Comparison of ENCODE assay signal across 8 mouse cellular contexts in the genomic region with DNA sequence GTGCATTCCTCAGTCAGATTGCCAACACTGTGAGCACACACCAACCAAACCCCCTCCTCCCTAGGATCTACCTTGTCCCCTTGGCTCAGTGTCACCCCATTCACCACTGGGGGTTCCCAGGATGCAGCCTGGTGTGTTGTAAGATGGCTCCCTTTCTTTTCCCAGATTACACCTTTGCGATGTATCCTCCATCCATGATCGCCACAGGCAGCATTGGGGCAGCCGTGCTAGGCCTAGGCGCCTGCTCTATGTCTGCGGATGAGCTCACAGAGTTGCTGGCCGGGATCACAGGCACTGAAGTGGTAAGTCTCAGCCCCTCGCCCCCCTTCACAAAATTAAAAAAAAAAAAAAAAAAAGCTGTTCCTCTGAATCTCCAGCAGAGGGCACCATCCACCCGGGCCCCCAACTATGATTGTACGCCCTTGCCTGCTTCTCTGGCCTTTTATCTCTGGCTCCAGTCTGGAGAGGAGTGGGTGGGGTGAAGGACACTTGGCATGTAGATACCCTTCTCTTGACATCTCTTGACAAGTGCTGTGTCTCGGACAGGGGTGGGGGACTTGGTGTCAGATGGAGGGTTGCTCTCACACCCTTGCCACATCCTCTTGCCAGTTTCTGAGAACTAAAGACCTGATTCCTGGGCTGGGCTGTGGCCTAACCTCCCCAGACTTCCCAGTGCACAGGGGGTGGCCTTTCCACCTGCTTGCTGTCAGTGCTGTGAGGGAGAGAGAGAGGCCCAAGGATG. TPM values are rescaled to one million over a fixed set of nuclear protein-coding genes. Genes with fewer than 3 reads are reported as not detected.
A peak's percentile ranks its signal among the peaks of the same experiment; 100 is the strongest.
DNase-seq lines count a peak whose midpoint lies in the region; ATAC-seq lines count a peak whose summit lies in the region.

No protein-coding gene starts in this region.

- intact Hi-C loops in heart, postnatal 10 days (cut with DNase I), result no loop called here

- DNase-seq in kidney, adult 9 months, result no peak
- DNase-seq in Muller cell, postnatal 12 days (ENCODE audit: inconsistent ontology term), result peak; percentile 82
- peak; percentile 53 to 76 for DNase-seq in heart, postnatal 10 days
- peak; percentile 90 for DNase-seq in liver, embryonic 13.5 days
- no peak for DNase-seq in gastrocnemius, postnatal 10 days

- no peaks in the 10 kb centered on the region for H3K9me3 ChIP-seq in kidney, embryonic 15.5 days (replicated peaks)
- no peaks in the 10 kb centered on the region for H3K9me3 ChIP-seq in liver, embryonic 13.5 days (replicated peaks)
- no peaks in the 10 kb centered on the region for H3K9me3 ChIP-seq in neural tube, embryonic 12.5 days

- 22% methylated on average over 10 of the region's 10 CpGs for WGBS in kidney, embryonic 15.5 days
- WGBS in liver, embryonic 13.5 days (ENCODE audit: insufficient replicate concordance), result 20% methylated on average over 10 of the region's 10 CpGs
- 36% methylated on average over 10 of the region's 10 CpGs for WGBS in neural tube, embryonic 12.5 days

- ATAC-seq in kidney, embryonic 15.5 days (replicated peaks; ENCODE audit: low FRiP score), result no peak
- peak; percentile 53 for ATAC-seq in common myeloid progenitor, adult 5-6 weeks (replicated peaks; ENCODE audit: low read depth, poor library complexity, severe bottlenecking)
- ATAC-seq in liver, embryonic 13.5 days (ENCODE audit: low read depth), result peak; percentile 74
- no peak for ATAC-seq in neural tube, embryonic 12.5 days (ENCODE audit: low FRiP score, low read depth)

- H3K36me3 ChIP-seq in kidney, embryonic 15.5 days, result peaks cover 63% of the 10 kb centered on the region
- H3K36me3 ChIP-seq in liver, embryonic 13.5 days, result peaks cover 77% of the 10 kb centered on the region
- peaks cover 46% of the 10 kb centered on the region for H3K36me3 ChIP-seq in neural tube, embryonic 12.5 days

- H3K9ac ChIP-seq in kidney, embryonic 15.5 days, result no peak overlapping the region
- H3K9ac ChIP-seq in liver, embryonic 13.5 days, result peak overlapping the region; percentile 89
- no peak overlapping the region for H3K9ac ChIP-seq in neural tube, embryonic 12.5 days

- no peak overlapping the region for H3K4me3 ChIP-seq in kidney, embryonic 15.5 days (replicated peaks)
- peak overlapping the region; percentile 72 for H3K4me3 ChIP-seq in liver, embryonic 13.5 days (replicated peaks)
- H3K4me3 ChIP-seq in neural tube, embryonic 12.5 days, result no peak overlapping the region

- H3K27ac ChIP-seq in kidney, embryonic 15.5 days, result peak overlapping the region; percentile 98
- H3K27ac ChIP-seq in liver, embryonic 13.5 days, result peak overlapping the region; percentile 100
- H3K27ac ChIP-seq in neural tube, embryonic 12.5 days, result no peak overlapping the region

- H3K4me1 ChIP-seq in kidney, embryonic 15.5 days, result peaks cover 53% of the 10 kb centered on the region
- peaks cover 74% of the 10 kb centered on the region for H3K4me1 ChIP-seq in liver, embryonic 13.5 days (replicated peaks)
- H3K4me1 ChIP-seq in neural tube, embryonic 12.5 days, result peaks cover 38% of the 10 kb centered on the region

- no peaks in the 10 kb centered on the region for H3K27me3 ChIP-seq in kidney, embryonic 15.5 days
- H3K27me3 ChIP-seq in liver, embryonic 13.5 days, result no peaks in the 10 kb centered on the region
- H3K27me3 ChIP-seq in neural tube, embryonic 12.5 days (replicated peaks), result no peaks in the 10 kb centered on the region

- peak overlapping the region; percentile 86; the same call in 1 of the 2 replicates for H3K4me2 ChIP-seq in kidney, embryonic 15.5 days
- peak overlapping the region; percentile 97 for H3K4me2 ChIP-seq in liver, embryonic 13.5 days
- peak overlapping the region; percentile 24; the same call in 1 of the 2 replicates for H3K4me2 ChIP-seq in neural tube, embryonic 12.5 days (replicated peaks)

RNA-seq across cellular contexts. Expression of gene Bysl, which starts 13.3 kb away (rescaled TPM):
- 23.8 and 26.5 TPM in 2 replicates for polyA plus RNA-seq in kidney, embryonic 15.5 days (2015; fragmentation: Nextera tagmentation; extraction: Ambion mirVana)
- total RNA-seq in common myeloid progenitor, adult 5-6 weeks (2017), result 14.7 and 18.3 TPM in 2 replicates
- total RNA-seq in heart, postnatal 10 days (2021), result 10 to 100 TPM; 17.2 to 19.0 TPM
- 28.0 and 28.4 TPM in 2 replicates for polyA plus RNA-seq in liver, embryonic 13.5 days (2015; fragmentation: Nextera tagmentation; extraction: Ambion mirVana)
- 32.5 and 35.9 TPM in 2 replicates for polyA plus RNA-seq in neural tube, embryonic 12.5 days (2016; fragmentation: Nextera tagmentation; extraction: Ambion mirVana)
- total RNA-seq in gastrocnemius, postnatal 10 days (2021), result 10 to 100 TPM; 13.0 TPM

RNA-seq across cellular contexts. Expression of gene Med20, which starts 13.4 kb away (rescaled TPM):
- 45.7 TPM in 2 replicates for polyA plus RNA-seq in kidney, embryonic 15.5 days (2015; fragmentation: Nextera tagmentation; extraction: Ambion mirVana)
- 32.2 and 42.8 TPM in 2 replicates for total RNA-seq in common myeloid progenitor, adult 5-6 weeks (2017)
- 10 to 100 TPM; 21.9 to 23.0 TPM for total RNA-seq in heart, postnatal 10 days (2021)
- 26.0 and 26.1 TPM in 2 replicates for polyA plus RNA-seq in liver, embryonic 13.5 days (2015; fragmentation: Nextera tagmentation; extraction: Ambion mirVana)
- polyA plus RNA-seq in neural tube, embryonic 12.5 days (2016; fragmentation: Nextera tagmentation; extraction: Ambion mirVana), result 39.7 and 41.6 TPM in 2 replicates
- total RNA-seq in gastrocnemius, postnatal 10 days (2021), result 10 to 100 TPM; 14.7 to 15.5 TPM

RNA-seq across cellular contexts. Expression of gene Gm20517, which starts 13.4 kb away (rescaled TPM):
- polyA plus RNA-seq in kidney, embryonic 15.5 days (2015; fragmentation: Nextera tagmentation; extraction: Ambion mirVana), result 0.81 and 1.4 TPM in 2 replicates
- 0.69 and 0.97 TPM in 2 replicates for total RNA-seq in common myeloid progenitor, adult 5-6 weeks (2017)
- 1 to 10 TPM; 3.0 to 3.5 TPM for total RNA-seq in heart, postnatal 10 days (2021)
- polyA plus RNA-seq in liver, embryonic 13.5 days (2015; fragmentation: Nextera tagmentation; extraction: Ambion mirVana), result 1.8 TPM in 2 replicates
- 2.0 and 2.4 TPM in 2 replicates for polyA plus RNA-seq in neural tube, embryonic 12.5 days (2016; fragmentation: Nextera tagmentation; extraction: Ambion mirVana)
- total RNA-seq in gastrocnemius, postnatal 10 days (2021), result 1 to 10 TPM; 1.8 to 2.1 TPM

RNA-seq across cellular contexts. Expression of gene Usp49, which starts 32.5 kb away (rescaled TPM):
- 4.6 and 5.0 TPM in 2 replicates for polyA plus RNA-seq in kidney, embryonic 15.5 days (2015; fragmentation: Nextera tagmentation; extraction: Ambion mirVana)
- 4.9 and 11.4 TPM in 2 replicates for total RNA-seq in common myeloid progenitor, adult 5-6 weeks (2017)
- 1 to 10 TPM; 5.4 to 5.5 TPM for total RNA-seq in heart, postnatal 10 days (2021)
- 3.3 and 4.1 TPM in 2 replicates for polyA plus RNA-seq in liver, embryonic 13.5 days (2015; fragmentation: Nextera tagmentation; extraction: Ambion mirVana)
- 10.4 and 12.5 TPM in 2 replicates for polyA plus RNA-seq in neural tube, embryonic 12.5 days (2016; fragmentation: Nextera tagmentation; extraction: Ambion mirVana)
- total RNA-seq in gastrocnemius, postnatal 10 days (2021), result 1 to 10 TPM; 4.6 to 4.9 TPM

Comparison
In these comparisons a context has a peak if more than half of its experiments do, and no peak if none do; other contexts are left out.
1. ATAC-seq: peak in common myeloid progenitor, adult 5-6 weeks (single experiment) and liver, embryonic 13.5 days (single experiment); none in kidney, embryonic 15.5 days (single experiment) and neural tube, embryonic 12.5 days (single experiment).
2. H3K4me2 ChIP-seq: peak in every context shown above with its lines; median percentile 97 in liver, embryonic 13.5 days; 86 in kidney, embryonic 15.5 days; 24 in neural tube, embryonic 12.5 days.
3. DNase-seq: peak in Muller cell, postnatal 12 days (single experiment), heart, postnatal 10 days (2 of 2) and liver, embryonic 13.5 days (single experiment); none in kidney, adult 9 months (single experiment) and gastrocnemius, postnatal 10 days (single experiment).